Mouse (Mus musculus) frontal cortex, postnatal 36 days (tissue): Measurements from ENCODE around the gene Tnrc6c.
"Not testable (repeated sequence)": the region's sequence is repeated elsewhere in the genome, so short reads cannot be mapped to it uniquely, and the experiment has no call there.

ENCODE experiments used
- DNase-seq, 2 experiments: peaks; one replicate each; pipeline ENCODE4 v3.0.0; 2022; ENCODE audit warnings: low spot score in 2 of 2

Tnrc6c gene

DNA sequence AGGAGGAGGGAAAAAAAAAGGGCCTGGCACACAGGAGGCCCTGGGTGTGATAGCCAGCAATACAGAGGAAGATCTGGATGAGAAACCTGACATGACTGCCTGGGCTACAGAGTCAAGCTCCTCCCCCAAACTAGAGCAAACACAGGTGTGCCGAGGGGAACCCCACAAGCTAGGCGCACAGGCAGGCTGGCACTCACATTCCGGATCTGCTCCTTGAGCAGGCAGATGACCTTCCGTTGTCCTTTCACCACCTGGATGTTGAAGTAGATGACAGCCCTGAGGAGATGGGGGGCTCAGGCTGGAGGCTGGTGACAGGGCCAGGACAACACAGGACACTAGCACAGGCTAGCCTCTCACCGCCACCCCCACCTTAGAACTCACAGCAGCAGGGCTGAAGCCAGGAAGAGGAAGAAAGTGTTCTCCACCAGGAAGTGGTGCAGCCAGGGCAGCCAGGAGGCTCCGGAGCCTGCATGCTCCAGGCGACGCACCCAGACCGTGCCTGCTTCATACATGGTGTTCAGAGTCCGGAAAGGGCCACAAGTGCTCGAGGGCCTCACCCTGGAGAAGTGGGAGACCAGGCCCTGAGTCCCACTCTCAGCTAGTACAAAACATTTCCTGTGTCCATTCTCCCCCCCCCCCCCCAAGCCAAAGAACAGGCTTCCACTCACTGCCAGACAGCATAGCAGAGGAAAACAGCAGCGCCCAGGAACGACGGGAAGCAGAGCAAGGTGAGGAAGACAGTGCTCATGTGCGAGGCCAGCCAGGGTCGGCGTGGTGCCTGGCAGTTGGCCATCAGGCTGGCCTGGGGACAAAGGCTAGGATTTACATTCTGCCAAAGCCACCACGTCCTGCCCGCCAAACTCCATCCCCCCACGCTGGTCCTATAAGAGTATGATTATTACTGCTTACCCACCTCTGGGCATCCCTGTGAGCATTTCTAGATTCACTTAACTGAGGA is 114.9 kb downstream of the Tnrc6c start:
- DNase-seq = no peak

DNA sequence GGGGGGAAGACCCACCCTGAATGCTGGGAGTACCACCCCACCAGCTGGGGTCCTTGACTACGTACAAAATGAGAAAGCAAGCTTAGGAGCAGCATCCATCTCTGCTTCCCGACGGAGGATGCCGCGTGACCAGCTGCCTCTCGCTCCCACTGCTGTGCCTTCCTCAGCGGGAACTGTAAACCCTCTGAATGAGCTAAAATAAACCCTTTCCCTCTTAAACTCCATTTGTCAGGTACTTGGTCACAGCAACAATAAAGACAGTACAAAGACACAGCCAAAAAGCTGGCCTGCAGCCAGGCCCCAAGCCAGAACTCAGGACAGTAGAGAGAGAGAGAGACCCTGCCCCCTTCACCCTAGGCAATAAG is 115.6 kb downstream of the Tnrc6c start:
- DNase-seq = no peak

DNA sequence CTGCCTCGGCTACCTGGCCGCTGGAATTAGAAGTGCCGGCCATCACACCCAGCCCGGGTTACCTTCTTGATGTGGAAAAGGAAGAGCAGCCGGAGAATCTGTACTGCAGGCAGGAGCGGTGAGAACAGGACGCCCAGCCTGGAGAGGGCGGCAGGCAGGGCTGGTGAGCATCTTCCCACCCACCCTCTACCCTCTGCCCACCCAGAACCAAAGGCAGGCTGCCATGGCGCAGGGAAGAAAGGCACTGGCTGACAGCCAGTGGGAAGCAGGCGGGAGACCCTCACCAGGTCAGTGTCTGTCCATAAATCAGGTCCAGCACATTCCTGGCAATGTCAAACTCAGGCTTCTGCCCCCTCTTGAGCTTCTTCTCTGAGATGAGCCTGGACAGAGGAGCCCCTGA is 116.3 kb downstream of the Tnrc6c start:
- no peak for DNase-seq

DNA sequence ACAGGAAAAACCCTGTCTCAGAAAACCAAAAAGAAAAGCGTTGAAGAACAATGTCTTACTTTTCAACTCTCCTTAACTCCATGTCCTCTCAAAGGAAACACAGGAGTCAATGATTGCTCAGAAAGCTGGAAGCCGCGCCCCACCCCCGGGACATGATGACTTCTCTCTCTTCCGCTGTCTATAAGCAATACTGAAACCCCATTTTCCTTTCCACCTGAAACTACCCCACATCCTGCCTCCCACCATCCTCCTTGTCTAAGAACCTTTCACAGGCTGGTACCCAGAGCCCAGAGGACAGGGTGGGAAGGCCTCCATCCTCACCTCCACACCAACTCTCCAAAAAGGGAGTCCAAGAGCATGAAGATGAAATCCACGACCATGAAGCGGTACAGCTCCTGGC is 118.3 kb downstream of the Tnrc6c start:
- no peak for DNase-seq

DNA sequence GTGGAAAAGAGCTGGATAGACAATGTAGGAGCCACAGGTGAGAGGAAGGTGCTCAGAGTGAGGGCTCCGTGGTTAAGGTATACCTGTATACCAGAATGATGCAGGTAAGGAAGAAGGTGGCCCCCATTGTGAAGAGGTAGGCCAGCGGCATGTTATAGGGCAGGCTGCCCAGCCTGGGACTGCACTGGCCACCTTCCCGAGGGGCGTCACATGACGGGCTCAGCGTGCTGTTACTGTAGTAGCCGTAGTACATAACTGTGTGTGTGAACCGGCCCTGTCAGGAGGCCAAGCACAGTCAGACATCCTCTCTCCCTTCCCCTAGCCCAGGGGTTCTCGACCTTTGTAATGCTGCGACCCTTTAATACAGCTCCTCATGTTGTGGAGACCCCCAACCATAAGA is 120.8 kb downstream of the Tnrc6c start:
- DNase-seq = no peak

DNA sequence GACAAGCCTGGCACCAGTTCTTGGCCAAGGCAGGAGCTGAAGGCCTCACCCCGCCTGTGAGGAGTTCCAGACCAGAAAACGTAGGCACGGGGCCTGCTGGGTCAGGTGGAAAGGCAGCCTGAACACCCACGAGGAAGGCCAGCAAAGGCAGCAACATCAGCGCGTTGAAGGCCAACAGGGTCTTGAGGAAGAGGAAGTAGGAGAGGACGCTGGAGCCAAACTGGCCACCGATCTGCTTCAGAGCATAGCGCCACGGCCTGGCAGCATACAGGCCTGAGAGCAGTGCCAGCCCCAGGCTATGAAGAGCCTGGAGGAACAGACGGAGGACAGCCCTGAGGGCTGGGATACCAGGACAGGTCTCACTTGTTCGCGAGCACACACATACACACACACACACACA is 121.5 kb downstream of the Tnrc6c start:
- DNase-seq = no peak

DNA sequence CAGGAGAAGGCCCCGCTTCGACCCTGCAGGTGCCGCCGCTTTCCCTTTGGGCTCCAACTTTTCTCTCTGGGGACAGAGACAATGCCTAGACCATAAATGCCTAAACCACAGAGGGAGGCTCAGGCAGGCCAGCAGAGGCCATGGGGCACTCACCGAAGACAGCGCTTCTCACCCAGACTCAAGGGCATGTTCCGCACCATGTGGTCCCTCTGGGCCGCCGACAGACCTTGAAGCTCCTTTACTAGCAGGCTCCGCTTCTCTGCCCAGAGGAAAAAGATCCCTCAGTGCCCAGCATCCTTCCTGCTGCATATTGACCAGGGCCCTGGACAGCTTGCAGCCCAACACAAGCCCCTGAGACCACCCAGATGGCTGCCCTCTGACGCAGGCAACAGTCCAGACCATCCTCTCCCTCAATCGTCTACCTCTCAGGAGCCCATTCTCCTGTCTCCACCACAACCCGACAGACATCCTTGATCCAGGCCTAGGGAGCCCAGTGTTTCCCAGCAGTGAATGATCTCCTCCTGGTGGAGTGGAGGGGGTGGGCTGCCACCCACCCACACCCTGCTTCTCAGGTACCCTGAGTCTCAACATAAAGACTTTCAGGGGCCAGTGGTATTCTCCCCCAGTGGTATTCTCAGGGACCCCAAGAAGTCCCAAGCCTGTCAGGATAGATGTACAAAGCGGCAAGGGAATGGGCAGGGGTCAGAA is 122.2 kb downstream of the Tnrc6c start:
- no peak for DNase-seq

DNA sequence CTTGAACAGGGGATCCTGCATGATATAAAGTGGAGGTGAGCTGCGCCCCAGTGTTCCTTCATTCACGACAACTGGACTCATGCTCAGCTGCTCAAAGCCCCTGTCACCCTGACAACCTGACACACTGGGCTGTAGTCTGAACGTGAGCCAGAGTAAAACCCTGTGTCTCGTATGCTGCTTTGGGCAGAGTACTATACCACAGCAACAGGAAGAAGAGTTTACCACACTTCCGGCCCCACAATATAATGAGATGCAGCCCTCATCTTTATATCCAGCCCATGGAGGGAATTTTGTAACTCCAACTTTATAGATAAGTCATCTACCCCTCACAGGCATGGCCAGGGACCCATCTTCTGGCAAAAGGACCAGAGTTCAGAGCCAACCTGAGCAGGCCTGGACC is 123.0 kb downstream of the Tnrc6c start:
- no peak for DNase-seq

DNA sequence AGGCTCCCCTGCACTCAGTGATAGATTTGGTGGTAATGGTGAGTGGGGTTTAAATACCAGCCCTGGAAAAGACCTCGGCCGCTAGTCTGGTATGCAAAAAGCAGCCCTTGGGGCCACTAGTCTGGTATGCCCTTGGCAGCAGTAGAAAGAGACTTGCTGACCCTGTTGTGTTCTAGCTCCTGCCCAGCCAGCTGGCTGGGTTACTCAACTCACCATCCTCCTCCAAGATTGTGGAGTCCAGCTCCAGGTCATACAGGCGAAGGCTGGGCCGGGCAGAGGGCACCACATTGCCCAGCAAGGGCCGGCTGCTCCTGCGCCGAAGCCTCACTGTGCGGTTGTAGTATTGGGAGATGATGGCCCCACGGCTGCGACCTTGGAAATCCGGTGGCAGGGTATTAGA is 123.9 kb downstream of the Tnrc6c start:
- DNase-seq = no peak

DNA sequence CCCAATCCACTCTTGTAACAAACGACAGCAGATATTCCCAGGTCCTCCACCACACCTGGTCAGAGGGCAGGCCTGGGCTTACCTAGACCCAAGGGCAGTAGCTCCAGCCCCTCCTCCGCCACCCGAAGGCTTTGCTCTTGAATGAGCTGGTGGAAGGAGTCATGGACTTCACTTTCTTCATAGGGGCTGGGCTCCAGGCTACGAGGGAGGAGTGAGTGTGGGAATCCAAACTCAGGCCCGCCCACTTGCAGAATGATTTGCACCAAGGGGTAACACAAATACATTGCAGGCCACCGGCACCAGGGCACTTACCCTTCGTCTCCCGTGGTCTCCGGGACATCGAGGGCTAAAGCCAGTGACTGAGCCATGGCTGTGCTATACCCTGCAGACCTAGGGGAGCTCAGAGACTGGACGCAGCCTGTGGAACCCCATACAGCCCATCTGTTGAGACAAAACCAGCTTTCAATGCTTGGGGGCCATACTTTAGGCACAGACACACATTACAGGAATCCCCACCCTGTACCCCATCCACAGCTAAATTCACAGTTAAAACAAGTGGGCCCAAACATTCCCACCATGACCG is 124.9 kb downstream of the Tnrc6c start:
- no peak for DNase-seq

DNA sequence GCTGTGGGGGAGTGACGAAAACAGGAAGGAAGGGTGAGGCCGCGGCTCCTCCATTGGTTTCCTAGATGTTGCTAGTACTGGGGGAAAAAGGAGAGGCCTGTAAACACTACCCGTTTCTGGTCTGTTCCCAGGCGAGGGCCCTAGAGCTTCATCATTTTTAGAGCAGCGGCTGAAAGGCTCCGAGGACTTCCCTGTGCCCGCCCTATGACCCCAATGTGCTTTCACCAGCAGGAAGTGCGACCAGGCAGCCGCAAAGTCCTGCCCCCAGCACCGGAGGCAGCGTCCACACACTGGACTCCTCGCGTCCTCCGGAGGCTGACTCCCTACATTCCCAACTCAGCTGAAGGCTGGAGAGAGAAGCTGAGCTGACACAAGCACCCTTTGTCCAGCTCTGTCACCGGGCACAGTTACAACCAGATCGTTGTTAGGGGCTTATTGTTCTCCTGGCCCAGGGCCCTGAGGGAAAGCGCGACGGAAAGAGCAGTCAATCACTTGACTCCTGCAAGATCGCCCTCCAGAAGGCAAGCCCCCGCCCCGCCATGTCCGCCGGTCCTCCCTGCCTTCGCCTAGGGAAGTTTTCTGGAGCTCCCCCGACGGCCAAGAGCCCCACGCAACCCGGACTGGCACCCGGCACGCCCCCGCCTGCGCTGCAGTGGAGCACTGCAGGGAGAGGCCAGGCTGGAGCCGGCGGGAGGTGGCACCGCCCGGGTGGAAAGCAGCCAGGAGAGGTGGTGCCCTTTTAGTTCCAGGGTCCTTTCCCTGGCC is 125.5 kb downstream of the Tnrc6c start:
- DNase-seq = no peak

DNA sequence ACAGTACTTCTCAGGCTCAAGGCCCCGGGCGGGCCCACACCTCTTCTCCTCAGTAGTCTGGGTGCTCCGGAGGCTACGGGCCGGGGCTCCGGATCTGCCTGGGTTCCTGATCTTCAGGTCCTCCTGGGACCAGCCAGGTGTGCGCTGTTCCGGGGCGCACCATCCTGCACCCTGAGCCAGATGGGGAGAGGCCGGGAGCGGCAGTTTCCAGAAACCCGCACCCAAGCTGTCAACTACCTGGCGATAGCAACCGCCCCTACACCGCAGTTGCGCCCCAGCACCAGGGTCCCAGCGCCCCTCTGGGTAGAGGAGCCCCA is 126.1 kb downstream of the Tnrc6c start:
- DNase-seq = no peak

DNA sequence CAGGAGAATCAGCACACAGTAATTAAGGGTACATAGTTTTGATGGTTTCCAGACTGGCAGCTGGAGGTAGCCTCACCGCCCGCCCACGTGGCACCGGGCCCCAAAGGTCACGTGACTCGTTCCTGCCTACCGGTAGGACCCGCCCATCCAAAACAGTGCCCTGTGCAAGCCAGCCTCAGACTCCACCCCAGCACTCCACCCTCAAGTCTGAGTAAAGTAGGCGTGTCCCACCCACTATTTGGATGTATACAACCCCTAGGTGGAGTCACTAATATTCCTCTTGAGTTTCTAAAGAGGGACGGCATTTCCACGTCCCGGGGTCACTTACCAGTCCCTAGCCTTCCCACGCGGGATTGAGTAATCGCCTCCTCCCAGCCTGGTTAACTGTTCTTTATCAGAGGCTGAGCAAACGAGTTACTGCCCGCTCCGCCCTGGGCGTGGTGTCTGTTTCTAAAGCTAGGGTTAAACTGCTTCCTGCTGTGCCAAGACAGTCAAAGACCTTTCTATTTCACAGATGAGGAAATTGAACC is 126.6 kb downstream of the Tnrc6c start:
- no peak for DNase-seq

DNA sequence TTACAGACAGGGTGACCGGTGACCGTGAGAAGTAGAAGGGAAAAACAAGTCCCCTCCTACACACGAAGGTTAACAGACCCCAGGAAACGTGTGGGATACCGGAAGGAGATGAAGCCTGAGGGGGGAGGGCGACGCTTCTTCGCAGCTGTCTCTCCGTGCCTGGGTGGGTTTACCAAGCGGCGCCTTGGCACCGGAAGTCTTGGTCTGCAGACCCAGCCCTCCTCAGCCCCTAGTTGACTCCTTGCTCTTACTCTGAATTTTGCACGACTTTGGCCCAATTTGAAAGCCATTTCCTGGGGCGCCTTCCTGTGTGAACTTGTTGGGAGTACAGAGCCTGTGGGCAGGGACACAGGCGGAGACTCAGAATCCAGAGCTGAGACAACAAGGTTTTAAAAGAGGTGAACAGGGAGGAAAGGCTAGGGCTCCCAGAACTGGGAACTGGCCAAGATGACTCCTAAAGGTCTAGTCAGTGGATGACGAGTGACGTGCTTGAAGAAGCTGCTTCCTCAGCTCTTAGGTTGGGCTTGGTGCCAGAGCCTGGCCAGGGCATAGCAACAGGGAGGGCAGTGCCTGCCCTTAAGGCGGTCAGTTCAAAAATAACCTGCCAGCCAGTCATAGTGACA is 127.2 kb downstream of the Tnrc6c start:
- no peak for DNase-seq

DNA sequence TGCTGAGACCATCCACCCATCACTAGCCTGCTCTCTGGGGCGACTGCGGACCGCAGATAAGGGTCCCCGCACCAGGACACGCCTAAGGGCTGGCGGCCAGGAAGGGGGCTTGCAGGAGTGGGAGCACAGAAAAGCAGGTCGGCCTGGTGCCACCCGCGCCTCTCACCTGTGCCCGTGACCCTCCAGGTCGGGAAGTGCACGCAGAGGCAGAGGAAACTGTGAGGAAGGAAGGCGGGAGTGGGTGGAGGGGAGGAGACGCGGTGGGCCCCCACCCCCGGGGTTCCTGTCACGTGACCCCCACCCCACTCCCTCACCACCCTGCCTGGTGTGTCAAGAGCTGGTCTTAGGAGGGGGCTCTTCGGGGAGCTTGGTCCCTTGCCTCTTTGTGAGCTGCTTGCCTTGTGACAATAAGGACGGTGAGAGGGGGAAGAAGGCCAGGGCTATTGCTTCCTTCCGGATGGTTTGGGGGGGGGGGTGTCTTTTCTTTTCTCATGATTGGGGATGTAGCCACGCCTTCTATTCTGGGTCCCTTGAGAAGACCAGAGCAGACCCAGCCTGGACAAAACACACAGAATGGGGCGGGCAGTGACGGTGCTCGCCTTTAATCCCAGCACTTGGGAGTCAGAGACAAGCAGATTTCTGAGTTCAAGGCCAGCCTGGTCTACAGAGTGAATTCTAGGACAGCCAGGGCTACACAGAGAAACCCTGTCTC is 128.1 kb downstream of the Tnrc6c start, which contains the start of the genes Tmc8 and Tmc6:
Tmc8 (plus strand) TSS at position 84 of the 712 bp plus-strand sequence.
Tmc6 (minus strand) TSS at position 206 of the 712 bp plus-strand sequence.
- no peak for DNase-seq

DNA sequence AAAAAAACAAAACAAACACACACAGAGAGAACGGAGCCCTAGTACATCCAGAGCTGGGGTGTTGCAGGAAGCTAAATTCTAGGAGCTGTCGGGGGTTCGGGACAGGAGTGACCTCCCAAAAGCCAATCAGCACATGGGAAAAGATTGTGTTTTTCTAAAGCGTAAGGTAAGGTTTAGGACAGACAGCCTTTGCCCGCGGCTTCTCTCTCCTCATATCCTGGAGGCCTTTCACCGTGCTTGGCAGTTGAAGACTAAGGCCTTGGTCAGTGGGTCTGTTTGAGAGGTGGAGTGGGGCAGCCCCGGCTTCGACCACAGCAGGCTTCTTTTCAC is 128.6 kb downstream of the Tnrc6c start:
- DNase-seq = no peak

DNA sequence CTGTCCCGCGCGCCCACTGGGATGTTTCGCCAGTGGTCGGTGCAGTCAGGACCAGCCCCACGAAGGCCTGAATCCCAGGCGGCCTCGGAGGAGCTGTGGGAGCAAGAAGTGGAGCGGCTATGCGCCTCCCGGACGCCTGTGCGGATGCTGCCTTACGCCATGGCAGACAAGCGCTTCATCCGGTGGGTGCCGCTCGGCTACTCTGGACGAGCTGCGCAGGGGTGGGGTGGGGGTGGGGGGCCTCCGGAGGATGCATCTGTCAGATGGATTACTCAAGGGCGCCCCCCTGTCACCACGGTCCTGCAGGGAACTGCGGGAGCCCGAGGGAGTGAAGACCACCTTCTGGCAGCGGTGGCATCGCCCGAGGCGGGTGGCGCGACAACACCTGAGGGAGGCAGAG is 129.0 kb downstream of the Tnrc6c start:
- no peak for DNase-seq

DNA sequence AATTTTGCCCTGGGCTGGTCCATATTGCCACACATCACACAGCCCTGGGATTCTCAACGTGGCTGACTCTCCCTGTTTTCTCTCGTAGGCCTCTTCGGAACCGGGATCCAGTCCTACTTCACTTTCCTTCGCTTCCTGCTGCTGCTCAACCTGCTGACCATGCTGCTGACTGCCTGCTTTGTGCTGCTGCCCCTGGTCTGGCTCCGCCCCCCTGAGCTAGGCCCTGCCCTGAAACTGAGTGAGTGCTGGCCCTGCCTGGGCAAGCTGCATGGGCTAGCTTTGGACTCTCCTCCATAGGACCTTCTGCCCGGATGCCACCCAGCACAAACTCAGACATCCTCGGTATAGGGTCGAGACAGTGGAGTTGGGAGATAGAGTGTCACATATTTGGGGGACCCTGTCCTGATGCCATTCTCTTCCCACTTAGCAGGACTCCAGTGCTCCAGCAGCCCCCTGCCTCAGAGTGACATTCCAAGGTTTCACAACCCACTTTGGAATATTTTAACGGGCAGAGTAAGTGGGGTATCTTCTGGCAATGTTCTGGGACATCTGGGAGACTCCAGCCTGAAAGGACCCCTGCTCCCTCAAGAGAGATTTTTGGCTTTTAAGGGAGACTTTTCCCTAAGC is 129.7 kb downstream of the Tnrc6c start:
- no peak for DNase-seq

DNA sequence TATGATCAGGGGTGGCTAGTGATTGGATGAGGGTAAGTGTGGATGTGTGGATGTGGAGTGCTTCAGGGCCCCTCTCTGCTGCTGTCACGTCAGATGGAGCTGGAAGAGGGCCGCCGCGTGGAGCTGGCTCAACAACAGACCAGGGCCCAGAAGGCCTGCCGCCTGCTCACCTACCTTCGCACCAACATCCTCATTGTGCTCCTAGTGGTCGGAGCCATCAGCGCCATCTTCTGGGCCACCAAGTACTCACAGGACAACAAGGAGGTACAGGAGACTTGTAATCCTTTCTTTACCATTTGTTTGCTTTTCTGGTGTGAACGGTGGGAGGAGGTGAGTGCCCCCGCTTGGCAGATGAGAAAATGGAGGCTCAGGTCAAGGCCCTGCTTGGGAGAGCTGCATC is 132.2 kb downstream of the Tnrc6c start:
- no peak for DNase-seq

DNA sequence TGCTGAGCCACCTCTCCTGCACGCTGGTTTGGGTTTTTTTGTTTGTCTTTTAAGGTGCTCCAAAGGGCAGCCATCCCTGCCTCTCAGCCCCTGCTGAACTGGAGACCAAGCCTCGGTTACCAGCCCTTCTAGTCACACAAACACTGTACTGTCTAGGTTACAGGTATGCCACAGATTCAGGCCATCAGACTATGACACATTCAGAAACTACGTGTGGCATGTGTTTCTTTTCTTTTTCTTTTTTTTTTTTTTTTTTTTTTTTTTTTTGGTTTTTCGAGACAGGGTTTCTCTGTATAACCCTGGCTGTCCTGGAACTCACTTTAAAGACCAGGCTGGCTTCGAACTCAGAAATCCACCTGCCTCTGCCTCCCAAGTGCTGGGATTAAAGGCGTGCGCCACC is 134.4 kb downstream of the Tnrc6c start:
- DNase-seq = not testable (repeated sequence)
